Mouse (Mus musculus) granulocyte monocyte progenitor cell, adult 5-6 weeks (primary cell): ENCODE data around the gene Csrp3. TPM values are rescaled to one million over a fixed set of nuclear protein-coding genes. Genes with fewer than 3 reads are reported as not detected.

Experiments used
- ATAC-seq: replicated peaks from 2 replicates; pipeline ENCODE4 v1.8.0; 2016; ENCODE audit warnings: mild to moderate bottlenecking, moderate TSS enrichment, inconsistent platforms; ENCODE audit not compliant: poor library complexity, severe bottlenecking
- total RNA-seq, 2 experiments: library from RNA; stranded (forward) in 1 of 2; stranded (reverse) in 1 of 2; fragments of 200-712, 200-1000 nt in 1 of 2; fragments of >200 nt in 1 of 2; fragmentation: Nextera tagmentation in 1 of 2; gene quantifications; 2 replicates each; pipeline ENCODE4 v1.2.3; 2014 to 2017

Csrp3 gene
- total RNA-seq, 2 experiments from 2014 or later: 6.3 to 9.5 TPM

DNA sequence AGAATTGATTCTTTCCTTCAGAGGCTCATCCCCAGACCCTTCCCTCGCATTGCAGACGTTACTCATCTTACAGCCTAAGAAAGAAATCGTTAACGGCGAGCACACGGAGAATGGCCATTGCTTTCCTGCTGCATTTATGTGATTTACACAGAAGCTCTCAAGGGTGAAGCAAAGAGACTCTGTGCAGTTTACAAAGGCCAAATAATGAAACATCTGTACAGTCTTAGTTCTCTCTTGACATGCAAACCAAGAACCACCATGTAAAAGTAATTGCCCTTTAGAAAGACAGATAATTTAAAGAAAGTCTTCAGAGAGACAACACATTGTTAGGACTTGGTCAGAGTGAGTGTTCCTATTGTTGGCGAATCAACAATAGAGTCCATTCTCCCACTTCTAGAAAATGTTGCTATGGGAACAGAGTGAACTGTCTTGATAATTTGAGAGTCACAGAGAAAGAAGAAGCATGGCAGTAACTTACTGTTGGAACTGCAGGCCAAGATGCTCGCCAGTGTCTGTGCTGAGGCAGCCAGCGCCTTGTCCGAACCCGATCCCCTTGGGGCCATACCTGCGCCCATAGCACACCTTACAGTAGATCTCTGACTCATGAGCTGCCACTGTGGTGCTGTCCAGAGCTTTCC lies 12.7 kb downstream of the Csrp3 start:
- ATAC-seq: no peak

DNA sequence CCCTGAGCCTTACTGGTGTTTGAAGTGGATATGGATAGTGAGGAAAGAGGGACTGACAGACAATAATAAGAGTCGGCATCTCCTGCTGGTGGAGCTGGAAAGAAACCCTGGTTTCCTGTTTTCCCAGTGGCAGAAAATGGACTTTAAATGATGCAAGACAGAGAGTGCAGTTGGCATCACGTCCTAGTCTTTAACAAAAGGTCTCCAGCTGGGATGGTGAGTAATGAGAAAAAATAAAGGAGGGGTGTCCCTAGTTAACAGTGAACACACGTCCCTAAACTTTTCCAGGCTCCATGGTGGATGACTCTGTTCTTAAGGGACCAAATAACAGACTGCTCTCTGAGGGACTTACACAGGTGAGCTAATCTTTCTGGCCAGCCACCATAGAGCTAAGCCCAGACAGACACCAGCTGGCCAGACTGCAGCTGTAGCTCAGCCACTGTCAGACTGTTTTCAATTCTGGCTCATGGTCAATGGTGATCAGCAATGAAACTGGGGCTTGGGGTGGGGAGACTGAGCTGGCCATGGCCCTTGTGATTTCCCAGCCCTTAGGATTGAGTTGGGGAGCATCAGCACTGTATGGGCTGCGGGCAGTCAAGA lies 13.4 kb downstream of the Csrp3 start:
- ATAC-seq: no peak

DNA sequence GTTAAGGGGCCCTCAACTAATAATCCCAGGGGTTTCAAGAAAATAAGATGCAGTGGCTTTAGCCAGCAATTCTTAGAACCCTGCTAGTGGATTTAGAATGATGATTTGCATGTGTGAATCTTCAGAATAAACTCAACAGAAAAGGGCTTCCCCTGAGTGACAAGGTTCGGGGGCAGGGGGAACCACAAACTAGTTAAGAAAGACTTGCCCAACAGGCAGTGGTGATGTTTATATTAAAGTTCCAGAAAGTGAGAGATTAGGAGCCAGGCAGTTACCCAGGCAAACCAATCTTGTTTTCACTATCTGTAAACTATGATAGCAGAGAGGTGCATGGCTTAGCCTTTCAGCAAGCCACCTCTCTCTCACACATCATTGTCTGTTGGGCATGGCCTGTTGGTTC lies 15.1 kb downstream of the Csrp3 start:
- ATAC-seq: peak; percentile 57

DNA sequence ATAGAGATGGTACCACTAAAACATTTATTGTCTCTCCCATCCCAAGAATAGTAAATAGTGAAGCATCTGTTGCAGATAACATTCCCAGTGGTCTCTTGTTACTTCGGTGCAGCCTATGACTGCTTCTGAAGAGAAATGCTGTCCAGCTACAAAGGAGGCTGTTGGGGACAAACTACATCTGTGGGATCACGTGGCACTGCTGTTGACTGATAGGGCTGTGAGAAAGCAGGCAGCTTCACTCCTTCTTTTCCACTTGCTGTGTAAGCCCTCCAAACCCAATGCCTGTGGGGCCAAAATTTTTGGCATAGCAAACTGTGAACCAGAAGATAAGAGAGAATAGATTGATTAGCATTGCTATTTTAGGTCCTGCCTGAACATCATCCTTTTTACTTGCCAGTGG lies 17.4 kb downstream of the Csrp3 start:
- ATAC-seq: no peak

DNA sequence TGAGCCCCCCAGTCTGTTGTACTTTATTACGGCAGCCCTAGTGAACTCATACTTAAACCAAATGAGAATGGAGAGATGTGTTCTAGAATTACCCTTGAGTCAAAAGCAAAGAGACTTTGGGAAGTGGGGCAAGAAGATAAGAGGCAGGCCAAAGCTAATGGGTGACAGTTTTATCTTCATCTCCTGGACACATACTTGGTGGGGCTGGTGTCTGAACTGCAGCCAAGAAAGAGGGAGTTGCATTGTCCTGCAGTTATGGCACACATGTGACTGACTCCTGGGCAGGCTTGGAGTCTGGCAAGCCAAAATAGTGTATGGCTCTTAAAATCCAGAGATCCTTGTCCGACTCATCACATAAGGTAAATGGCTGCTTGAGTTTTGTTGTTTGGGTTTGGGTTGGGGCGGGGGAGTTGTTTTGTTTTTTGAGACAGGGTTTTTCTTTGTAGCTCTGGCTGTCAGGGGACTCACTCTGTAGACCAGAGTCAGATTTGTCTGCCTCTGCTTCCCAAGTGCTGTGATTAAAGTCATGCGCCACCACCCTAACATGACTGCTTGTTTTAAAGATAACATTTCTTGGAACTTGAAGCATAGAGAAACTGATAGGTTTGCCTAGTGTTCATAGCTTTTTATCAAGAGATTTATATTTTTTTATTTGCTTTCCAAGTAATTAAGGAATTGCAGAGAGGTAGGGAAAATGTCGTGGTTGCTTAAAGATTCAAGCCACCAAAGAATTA lies 18.5 kb downstream of the Csrp3 start:
- no peak for ATAC-seq

DNA sequence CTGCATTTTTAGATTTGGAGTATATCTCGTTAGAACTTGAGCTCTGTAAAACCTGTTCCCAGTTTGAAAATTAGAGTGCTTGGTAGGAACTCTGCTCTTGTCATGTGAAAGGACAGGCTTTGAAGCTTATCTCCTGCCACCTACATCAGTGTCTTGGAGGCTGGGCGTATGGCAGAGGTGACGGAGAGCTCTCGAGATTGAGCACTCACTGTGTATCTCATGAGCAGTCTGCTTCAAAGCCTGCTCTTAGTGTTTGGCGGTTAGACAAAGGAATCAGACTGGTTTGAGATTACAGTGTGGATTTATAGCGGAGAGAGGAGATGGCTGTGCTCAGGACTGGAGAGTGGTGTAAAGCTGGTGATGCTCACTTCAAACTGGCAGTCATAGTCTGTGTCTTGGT lies 22.7 kb downstream of the Csrp3 start:
- no peak for ATAC-seq

DNA sequence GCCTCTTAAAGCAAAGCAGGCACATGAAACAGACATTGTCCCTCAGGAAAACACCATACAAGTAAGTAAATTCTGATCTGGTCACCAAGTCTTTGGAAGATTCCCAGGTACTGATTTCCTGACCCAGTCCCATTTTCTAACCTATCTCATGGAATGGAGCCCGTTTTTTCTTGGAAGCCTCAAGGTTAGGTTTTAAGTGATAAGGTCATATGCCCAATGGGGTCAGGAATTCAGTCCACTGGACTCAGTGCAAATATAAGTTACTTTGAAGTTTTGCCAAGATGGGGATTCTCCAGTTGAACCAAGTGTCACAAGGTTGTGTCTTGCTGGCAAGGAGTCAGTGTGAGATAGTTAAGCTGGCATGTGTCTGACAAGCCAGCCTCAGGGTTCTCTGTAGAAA lies 23.2 kb downstream of the Csrp3 start:
- ATAC-seq: no peak

DNA sequence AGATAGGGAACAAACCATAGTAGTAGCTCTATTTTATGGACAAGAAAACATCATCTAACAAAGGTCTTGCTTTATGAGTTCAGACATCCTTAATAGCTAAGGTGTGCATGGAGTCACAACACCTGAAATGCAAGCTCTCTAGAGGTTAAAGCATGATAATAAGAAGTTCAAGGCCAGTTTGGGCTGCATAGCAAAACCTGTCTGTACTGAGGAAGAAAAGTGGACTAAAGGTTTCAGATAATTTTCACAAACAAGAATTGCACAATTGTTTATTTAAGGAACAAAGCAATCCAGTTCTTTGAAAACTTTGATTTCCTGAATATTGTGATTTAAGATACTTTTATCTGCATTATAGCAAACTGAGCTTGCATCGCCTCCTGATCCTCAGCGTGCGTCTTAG lies 24.2 kb downstream of the Csrp3 start:
- ATAC-seq: no peak

DNA sequence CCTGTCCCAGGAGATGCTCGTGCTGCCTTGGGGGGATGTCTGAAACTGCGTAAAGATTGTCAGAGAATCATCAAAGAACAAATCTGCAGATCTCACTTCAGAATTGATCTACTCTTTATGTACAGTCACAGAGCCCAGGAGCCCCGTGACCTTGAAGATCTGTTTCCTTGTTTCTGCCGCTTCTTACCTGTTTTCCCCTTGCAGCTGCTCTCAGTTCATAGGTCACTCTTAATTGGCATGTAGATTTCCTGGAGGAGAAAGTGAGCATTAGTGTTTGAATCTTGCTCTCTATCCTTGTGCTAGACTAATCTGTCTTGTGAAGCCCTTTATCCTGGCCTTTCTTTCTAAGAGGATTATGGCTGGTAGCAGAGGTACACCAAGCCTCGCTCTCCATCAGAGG lies 26.2 kb downstream of the Csrp3 start:
- ATAC-seq: no peak

DNA sequence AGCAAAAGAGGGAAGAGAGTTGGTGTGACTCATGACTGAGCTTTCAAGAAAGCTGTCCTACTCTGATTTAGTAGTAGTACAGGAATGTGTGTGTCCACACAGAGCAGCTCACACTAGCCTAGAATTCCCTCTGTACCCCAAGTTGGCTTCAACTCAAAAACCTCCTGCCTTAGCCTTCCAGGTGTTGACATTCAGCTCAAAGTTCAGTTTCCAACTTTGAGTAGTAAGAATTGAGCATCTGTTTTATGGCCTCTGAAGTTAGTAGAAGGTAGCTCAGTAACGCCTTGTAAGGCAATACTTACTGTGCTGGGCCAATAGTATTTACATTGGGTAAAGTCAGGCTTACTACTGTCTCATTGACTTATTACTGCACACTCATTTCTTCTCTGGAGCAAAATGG lies 34.2 kb downstream of the Csrp3 start:
- ATAC-seq: no peak

DNA sequence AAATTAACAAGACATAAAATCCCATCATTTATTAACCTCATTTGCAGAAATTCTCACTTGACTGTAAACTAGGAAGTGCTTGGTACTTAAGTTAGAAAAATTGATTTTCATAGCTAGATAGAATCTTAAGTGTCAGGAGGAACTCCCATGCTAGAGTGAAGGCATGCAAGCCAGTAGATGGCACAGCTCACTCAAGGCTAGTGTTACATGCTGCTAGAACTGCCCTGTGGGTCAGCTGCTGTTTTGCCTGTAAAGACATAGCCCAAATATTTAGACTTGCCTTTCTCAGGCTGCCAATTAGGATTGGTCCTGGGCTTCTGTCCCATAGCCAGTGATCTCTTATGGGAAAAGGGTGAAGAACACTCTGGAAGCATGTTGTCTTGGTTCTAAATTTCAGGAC lies 35.5 kb downstream of the Csrp3 start:
- no peak for ATAC-seq

DNA sequence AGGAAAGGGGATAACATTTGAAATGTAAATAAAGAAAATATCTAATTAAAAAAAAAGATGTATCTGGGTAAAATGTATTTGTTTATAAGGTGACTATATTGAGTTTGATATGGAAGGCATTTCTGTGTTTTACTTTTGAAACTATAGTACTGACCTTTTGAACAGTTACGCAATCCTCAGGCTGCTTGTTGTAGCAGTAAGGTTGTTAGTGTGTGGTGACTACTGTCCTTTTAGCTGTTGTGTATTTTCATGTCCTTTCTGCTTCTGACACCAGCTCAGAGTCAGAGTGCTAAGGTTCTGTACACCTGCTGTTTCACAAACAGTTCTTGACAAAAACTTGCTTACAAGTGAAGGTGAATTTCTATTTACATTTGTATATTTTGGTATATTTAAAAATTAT lies 37.2 kb downstream of the Csrp3 start:
- ATAC-seq: no peak

DNA sequence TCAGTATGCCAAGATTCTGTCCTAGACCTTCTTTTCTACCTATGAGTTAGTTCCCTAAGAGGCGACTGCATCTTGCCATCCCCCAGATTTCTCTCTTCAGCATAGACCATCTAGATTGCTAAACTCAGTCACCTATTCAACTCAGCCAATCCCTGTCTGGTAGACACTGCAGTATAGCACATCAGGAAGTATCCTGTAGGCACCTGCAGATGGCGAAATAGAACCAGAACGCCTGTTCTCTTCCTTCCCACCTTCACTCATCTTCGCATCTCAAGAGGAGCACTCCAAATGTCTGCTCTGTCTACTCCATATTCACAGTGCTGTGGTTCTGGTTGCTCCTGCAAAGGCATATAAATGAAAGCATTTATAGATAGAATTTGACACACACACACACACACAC lies 41.2 kb downstream of the Csrp3 start:
- no peak for ATAC-seq

DNA sequence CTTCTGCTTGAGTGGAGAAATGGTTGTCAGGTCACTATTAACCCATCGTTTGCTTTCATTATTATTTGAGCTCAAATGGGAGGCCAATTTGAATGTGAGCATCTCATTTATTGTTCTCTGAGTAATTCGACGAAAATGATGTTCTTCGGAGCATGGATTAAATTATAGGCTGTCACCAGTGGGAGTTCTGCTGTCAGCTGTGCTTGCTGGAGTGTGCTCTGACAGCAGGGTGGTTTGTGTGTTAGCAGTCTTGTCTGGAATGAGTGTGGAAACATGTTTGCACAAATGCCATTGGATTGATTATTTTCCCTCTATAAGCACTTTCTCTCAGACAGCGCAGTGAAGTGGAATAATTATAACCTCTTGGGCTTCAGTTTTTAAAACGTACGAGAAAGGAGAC lies 44.5 kb downstream of the Csrp3 start:
- no peak for ATAC-seq

DNA sequence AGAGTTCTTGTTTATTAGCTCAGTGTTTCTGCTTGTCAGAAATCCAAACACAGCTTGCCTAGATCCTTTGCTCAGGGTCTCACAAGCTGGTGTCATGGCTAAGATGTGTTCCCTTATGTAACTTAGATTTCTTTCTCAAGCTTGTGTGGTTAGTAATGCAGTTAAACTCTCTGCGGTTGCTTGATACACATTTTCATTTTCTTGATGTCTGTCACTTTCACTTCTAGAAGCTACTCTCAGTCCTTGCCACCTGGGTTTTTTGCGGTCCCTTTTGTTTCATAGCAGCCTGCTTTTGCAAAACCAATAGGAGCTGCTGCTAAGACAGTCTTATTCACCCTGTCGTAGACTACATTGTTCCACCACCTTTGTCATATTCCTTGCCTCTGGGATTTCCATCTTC lies 52.7 kb downstream of the Csrp3 start:
- peak; percentile 85 for ATAC-seq

DNA sequence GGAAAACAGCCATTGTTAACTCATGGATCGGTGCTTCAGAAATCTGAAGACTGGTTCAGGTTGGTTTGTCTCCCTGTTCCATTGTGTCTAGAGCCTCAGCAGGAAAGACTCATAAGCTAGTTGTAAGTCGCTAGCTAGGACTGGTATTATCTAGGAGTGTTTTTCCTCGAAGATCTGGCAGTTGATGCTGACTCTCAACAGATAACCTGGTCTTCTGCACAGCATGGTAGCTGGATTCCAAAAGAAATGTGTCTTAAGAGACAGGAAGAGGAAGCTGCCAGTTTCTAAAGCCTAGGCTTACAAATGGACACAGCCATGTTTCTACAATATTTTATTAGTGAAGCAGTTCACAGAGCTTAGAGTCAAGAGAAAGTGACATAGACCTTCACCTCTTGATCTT lies 56.4 kb downstream of the Csrp3 start:
- ATAC-seq: no peak

DNA sequence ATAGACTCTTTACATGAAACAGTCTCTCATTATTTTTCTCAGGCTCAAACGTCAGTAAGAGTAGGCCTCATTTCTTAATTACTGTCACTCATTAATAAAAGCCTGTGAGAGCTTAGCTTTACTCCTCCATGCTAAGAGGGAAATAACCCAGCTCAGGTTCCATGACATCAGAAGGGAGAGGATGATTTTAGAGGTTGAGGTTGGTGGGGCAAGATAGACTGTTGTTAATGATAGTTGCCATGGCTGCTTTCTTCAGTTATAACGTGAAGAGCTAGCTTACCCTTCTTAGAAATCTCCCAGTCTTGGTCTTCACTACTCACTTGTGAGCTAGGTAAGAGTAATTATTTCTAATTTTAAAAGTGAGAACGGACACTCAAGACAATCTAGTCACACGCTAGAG lies 57.7 kb downstream of the Csrp3 start:
- no peak for ATAC-seq

DNA sequence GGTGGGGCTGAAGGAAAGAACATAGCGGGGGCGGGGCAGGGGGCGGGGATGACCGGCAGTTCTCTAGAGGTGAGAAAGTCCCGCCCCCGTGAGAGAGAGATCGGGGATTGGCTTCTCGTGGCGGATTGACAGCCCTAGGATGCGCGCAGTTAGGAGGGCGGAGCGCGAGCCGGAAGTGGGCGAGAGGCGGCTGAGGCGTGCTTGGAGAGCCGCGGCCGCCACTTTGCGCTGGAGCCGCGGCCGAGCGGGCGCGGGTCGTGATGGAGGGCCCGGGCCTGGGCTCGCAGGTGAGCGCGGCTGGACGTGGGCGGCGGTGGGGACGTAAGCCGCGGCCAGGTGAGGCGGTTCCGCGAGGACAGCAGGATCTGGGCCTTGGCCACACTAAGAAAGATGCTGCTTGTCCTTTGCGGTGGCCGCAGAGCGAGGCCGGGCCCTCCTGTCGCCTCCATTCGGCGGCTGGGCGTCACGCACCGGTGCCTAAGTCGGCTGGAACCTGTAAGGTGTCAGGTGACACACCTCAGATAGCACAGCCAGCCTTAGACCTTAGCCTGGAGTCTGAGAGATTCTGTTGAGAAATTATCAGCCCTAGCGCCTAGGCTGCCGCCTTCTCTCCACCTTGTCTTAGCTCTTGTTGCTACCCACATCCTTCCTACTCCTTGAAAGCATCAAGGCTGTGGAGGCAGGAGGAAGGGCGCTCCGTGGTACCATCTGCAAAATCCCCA lies 58.8 kb downstream of the Csrp3 start, which contains the start of gene Zdhhc13:
Gene Zdhhc13, plus strand, starts transcription at position 153 of the 722 bp plus-strand sequence.
- ATAC-seq: peak; percentile 83

DNA sequence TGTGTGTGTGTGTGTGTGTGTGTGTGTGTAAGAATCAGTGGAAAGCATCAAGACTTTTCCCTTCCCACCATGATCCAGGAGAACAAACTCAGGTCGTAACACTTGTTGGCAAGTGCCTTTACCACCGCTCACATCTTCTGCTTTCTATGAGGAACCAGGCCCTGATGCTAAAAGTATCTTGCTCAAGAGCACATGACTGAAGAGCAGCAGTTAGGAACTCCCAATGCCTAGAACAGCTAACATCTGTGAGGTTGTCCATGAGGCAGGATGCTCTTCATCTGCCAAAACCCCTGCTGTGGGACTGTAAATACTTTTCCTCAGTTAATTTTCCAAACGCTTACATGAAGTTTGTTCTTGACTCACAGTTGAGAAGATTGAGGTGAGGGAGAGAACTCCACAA lies 59.5 kb downstream of the Csrp3 start:
- ATAC-seq: peak; percentile 83

DNA sequence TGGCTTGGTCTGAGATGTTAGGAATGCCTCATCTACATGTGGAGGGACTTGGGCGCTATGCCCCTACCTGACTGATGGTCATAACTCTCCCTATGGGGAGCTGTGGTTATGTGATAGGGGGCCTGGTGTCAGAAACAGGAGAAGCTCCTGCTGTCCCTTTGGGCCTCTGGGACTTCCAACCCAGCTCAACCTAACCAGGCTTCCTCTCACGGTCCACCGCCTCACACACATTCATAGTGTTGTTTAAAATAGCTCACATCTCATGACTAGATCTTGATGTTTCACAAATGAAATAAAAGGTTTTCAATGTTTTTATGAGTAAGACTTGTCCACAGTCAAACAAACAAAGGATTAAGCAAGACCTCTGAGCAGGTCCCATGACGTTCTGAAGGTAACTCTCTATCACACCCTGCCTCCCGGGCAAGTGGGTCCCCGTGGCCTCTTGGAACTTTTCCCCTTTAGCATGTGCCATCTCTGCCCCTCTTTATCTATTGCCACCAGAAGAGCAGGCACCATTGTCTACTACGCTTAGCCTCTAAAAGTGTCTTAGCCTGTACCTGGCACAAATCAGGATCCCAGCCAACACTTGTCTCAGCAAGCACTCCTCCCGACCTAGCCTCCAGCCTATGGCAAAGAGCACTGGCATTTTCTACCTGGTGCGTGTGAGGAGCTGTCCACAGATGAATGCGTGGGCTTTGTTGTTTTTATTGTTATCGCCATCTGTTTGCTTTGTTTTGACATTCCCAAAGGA lies 62.9 kb downstream of the Csrp3 start:
- no peak for ATAC-seq
